Mouse (Mus musculus) ES-Bruce4 (cell line): ENCODE results near the gene Wwc2.

Experiments
- CTCF ChIP-seq: IDR thresholded peaks from one replicate; pipeline ENCODE4 v1.8.1; 2011; ENCODE audit warnings: low read depth, low read length
- EP300 ChIP-seq: IDR thresholded peaks from 2 replicates; pipeline ENCODE4 v1.6.1; 2011; ENCODE audit warnings: low read depth, low read length; ENCODE audit not compliant: insufficient read depth
- POLR2A ChIP-seq: IDR thresholded peaks from one replicate; pipeline ENCODE4 v1.8.1; 2011; ENCODE audit warnings: low read length; ENCODE audit not compliant: insufficient read depth

DNA sequence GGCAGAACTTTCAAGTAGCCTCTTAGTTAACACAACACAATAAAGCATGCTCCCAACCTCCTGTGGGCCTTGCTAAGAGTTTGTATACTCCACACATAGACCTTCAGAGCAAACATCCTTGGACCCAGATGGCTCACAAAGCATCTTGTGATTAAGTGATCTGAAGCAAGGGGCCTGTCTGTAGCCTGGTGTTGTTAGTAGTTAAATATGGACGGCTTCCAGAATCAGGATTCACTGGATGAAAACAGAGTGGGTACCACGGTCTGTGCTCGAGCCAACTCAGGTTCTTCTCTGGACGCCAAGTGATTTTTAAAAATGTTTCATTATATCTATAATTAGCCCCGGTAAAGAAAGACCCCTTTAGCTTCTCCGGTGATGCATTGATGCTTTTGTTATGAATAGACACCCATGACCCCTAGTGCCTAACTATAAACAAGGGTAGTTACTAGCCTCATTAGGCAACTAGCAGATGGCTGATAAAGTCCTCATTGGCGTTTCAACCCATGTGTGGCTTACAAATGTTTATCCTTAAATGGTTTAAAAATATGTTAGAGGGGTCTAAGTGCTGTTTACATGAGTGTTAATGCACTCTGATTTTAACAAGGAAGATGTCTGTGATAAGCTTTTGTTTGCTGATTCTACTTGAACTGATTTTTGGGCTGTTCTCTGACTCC is 47.7 kb upstream of the Wwc2 start:
- TF ChIP-seq POLR2A (no peak), EP300 (no peak), CTCF (no peak)
